Mouse (Mus musculus): ENCODE results near the gene Tnxb.

The Tnxb gene

DNA sequence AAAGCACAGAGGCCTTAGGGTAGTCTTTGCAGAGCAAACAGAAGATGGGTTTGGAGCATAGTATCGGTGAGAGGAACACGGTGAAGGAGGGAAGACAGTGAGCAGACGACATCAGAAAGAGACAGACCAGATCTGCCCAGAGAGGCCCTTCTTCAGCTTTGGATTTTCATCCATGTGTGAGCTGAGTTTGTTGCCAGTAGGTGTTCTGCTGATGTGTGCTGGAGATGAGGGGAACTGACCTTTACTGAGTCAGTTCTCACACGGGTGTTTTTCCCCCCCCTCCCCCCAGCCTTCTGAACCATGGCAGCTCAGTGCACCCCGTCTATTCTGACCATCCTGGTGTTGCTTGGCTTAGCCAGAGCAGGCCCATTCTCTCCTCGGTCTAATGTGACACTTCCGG, at the start of gene Tnxb:
Gene Tnxb, plus strand, starts transcription at position 301 of the 400 bp plus-strand sequence.
- DNase-seq, result no peak

DNA sequence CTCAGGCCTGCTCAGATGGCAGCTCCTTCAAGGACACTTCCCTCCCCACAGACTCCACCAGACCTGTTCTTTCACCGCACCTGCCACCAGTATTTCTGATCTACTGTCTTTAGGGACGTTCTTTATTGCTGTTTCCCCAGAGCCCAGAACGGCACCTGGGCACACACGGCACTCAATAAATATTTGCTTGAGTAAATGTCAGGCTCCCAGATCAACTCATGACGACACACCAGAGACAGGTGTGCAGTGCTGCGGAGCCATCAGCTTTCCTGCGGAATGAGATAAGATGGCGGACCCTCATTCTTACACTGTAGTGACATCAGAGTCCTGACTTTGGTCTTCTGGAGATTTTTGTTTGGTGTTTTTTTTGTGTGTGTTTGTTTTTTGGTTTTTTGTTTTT, 49.3 kb upstream of the Tnxb start:
- DNase-seq, result no peak

DNA sequence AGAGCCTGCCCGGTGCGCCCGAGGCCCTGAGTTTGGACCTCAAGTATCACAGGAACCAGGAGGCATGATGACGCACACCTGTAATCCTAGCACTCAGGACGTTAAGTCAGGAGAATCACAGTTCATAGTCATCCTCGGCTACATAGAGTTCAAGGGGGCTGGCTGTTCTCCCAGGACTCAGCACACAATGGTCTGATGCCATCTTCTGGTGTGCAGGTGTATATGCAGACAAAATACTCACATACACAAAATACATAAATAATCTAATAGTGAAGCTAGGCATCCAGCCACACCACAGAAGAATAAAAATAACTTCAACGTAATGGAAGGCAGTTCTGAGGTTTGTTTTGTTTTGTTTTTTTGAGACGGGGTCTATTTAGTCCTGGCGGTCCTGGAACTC, 47.2 kb upstream of the Tnxb start:
- DNase-seq, result no peak

DNA sequence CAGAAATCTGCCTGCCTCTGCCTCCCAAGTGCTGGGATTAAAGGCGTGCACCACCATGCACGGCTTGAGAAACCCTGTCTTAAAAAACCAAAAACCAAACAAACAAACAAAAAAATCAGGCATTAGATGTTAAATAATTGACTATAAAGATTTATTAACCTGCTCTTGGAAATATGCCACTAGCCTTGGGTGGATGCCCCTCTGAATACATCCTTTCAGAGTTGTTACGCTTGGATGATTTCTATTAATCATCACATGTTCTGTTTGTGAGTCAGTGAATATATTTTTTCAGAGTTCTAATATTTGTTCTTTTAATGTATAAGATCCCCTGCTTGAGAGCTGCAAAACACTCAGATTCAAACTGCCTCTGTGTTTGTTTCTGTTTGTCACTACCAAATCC, 45.4 kb upstream of the Tnxb start:
- no peak for DNase-seq

DNA sequence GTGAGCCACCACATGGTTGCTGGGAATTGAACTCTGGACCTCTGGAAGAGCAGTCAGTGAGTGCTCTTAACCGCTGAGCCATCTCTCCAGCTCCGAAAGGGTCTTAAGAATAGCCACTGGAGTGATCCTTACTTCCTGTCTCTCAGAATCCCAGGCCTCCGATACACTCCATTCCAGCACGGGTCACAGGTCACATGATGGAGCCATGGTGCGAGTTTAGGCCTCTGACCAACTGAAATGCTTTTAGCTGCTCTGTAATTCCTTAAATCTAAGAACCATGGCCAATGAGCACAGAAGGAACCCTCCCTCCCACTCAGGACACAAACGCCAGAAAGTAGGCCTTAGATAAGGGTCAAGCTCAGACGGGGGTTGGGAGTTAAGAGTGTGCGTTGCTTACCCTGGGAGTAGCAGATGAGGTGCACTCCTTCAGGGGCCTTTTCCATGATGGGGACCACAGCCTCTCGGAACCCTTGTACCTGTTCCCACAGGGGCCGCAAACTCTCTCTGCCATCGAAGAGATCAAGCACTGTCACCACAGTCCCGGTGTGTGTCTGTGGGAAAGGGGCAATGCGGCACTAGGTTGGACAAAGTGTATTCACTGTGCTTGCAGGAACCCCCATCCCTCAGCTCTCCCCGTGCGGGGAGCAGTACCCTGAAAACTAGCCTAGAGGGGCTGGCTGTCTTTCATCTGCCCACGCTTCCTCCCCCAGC, 44.1 kb upstream of the Tnxb start:
- DNase-seq, result no peak

DNA sequence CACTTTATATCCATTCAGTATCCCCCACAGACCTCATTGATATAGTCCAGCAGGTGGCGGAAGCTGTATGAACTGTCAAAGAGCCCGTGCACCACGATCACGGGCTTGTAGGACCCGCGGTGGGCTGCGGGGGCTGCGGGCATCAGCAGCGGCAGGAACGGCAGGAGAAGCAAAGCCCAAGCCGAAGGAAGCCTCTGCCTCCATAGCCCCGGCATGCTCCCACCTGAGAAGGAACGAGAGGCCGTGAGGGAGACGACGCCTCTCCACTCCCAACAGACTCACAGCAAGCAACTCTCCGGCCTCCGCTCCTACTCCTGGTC, 43.6 kb upstream of the Tnxb start:
- peak; percentile 58 for DNase-seq

DNA sequence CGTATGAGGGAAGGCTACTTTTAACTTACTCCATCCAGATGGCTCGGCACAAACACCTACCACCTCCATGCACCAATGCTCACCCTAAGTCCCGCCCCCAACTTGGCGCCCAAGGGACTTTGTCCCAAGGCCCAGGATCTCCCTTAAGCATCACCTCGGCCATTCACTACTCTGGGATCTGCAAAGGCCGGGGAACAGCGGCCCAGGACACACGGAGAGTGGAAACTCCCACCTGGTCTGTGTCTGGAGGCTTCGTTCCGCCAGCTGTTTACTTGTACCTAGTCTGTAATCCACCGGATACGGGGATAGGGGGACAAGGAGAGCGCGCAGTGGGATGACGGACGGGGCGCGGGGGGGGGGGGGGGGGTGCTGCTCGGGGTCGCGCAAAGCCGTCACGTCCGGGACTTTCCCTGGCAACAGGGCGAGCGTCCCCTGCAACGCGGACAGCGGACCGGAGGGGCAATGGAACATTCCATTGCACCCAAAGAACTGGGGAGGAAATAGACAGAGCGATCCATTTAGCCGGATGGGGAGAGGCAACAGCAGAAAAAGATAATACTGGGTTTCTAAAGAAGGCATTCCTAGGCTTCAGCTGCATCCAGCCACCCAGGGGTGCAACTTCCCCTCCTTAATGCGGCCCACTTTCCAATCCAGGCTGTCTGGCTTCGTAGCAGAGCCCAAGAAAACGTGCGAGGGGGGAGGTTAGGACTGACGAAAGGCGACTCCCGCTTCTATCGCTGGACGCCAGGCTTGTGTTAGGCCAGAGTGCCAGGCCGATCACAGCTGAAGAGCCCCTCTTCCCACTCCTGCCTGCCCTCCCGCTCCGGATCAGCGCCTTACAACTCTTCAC, 43.0 kb upstream of the Tnxb start:
- DNase-seq, result peak; percentile 89

DNA sequence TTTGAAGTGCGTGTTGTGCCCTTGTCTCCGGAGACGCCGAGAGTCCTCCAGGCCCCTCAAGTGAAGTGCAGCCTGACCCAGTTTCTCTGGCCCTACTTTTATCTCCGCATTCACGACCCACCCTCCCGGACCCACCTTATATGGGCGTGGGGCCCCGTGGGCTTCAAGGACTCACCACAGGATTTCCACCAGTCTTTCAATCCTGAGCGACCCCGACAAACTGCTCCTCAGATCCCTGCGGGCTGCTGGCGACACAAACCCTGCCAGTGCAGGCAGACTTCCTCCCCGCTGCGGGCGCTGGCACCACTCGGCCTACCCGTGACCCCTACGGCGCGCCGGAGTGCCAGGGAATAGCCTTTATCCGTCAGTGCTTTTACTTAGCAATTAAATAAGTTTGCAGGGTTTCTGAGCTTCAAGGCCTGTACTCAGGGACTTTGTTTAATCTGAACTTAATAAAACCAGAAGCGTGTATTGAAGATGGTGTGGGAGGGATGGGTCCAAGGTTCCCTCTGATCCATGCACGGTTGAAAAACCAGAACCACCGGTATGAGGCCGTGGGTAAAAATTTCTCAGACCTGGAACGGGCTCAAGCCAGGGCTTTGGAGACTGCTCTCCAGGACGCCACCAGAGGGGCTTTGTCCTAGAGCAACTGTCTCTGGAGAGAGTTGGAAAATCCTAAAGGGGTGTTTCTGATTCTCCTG, 42.2 kb upstream of the Tnxb start, which contains the start of gene Ppt2:
Gene Ppt2, minus strand, starts transcription at position 568 of the 701 bp plus-strand sequence.
- DNase-seq, result peak; percentile 73

DNA sequence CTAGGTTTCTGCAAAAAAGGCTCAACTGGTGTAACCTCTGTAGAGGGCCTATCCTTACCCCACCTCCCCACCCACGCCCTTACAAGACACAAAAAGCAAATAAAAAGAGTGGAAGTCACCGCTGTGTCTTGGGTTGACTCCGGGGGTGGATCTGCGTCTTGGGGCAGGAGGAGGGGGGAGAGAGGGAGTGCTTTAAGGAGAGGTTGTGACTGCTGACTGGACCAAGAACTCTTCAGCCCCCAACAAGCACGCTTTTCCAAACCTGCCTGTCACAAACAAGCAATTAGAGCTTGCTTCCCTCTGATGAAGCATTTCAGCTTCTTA, 41.7 kb upstream of the Tnxb start:
- no peak for DNase-seq

DNA sequence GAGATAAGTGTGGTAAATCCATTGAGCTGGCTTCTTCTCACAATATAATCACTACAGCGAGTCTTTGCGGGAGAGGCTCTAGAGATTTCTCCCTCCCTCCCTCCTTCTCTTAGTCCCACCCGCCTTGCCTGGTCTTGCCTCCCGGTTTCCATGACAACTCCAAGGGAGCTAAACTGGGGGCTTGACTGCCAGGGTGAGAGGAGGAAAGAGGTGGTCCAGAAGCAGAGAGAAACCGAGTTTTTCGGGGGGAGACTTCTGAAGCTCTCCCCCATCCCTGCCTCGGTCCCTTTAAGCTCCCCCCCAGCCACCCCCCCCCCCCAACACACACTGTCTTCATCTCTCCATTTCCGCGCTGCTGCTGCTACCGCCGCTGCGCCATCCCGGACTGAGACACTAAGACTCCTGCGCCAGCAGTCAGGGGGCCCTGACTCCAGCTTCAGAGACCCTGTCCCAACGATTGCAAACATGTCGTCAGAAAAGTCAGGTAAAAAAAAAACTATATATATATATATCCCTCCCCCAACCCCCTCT, 41.0 kb upstream of the Tnxb start, which contains the start of gene Prrt1:
Gene Prrt1, plus strand, starts transcription at position 313 of the 531 bp plus-strand sequence.
- DNase-seq, result no peak

DNA sequence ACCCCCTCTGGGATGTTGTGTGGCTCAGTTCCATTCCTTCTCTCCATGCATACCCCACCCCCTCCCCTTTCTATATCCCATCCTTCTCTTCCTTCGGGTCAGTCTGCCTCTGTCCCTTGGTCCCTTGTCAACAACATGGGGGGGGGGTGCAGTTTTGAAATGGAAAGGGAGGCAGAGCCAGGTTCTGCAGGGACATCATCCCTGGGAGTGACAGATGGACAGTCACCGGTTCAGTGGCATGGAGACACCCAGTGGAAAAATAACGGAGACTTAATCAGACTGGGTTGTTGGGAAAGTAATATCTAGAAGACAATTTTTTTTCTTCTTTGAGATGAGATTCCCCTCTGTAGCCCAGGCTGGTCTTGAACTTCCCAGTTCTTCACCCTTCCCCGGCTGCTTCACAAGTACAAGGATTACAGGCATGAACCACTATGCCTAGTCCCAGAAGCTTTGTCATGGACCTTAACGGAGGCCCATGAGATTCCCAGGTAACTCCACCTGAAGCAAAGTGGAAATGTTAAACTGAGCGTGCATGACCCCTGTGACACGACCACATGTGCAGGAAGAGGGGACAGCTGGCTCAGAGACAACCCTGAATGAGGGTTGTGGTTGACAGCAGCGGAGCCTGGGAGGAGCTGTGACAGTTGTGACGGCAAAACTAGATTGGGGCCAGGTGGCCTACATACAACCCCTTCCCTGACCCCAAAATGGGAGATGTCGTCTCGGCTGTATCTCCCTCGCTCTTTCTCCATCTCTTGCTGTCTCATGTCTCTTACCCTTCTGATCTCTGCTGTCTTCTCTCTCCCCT, 40.3 kb upstream of the Tnxb start:
- DNase-seq, result no peak

DNA sequence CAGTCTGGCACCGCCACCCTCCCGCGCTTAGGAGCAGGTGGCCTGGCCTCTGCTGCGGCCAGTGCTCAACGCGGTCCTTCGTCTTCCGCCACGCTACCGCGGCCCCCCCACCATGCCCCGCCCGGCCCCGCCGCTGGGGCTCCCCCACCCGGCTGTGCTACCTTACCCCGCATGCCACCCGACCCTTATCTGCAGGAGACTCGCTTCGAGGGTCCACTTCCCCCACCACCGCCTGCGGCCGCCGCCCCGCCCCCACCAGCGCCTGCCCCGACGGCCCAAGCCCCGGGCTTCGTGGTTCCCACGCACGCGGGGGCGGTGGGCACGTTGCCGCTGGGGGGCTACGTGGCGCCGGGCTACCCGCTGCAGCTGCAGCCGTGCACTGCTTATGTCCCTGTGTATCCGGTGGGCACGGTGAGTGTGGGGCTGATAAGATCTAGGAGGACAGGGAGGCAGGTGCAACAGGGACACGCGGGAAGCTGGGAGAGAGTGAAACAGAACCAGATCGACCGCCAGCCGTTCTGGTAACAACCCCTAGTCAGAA, 39.5 kb upstream of the Tnxb start:
- no peak for DNase-seq

DNA sequence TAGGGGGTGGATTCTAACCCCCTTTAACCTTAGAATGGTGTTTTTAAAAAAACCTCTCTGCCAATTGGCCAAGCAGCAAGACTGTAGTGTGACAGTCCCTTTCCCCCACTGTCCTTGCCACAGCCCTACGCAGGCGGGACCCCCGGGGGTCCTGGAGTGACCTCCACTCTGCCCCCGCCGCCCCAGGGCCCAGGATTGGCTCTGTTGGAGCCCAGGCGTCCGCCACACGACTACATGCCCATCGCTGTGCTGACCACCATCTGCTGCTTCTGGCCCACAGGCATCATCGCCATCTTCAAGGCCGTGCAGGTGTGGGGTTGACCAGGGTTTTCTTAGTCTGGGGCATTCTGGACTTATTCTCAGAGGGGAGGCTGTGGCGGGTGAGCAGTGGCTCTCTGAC, 38.7 kb upstream of the Tnxb start:
- DNase-seq, result no peak

DNA sequence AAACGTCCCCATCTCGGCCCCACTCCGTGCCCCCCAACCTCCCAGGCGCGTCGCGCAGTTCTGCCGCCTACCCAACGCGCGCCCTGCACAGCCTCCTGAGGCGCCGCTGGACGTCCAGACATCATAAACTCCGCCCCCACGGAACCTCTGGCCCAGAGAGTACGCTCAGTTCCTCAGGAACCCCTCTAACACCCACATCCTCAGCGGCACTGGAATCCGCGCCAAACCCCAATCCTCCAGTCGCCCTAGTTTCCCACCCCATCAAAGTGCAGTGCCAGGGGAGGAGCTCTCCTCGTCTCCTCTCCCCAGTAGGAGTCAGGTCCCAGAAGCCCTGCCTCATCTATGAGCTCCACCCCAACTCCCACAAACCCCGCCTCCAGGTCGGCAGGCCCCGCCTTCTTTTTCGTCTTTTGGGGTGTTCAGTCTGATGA, 38.1 kb upstream of the Tnxb start:
- peak; percentile 88 for DNase-seq

DNA sequence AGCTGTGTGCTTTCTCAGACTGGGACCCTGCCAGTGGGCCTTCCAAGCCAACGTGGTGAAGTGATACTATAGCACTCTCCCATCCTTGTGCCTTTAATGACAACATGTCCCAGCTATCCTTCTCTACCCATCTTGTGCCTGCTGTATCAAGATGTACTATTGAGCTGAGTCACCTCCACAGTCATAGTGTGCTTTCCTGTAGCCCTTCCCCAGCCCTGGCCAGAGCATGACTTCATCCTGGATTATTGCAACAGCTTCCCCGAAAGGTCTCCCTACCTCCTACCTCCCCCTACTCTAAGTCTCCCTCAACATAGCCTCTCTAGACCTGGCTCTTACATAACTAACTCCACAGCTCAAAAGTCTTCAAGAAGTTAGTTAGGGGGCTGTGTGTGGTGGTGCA, 34.7 kb upstream of the Tnxb start:
- no peak for DNase-seq

DNA sequence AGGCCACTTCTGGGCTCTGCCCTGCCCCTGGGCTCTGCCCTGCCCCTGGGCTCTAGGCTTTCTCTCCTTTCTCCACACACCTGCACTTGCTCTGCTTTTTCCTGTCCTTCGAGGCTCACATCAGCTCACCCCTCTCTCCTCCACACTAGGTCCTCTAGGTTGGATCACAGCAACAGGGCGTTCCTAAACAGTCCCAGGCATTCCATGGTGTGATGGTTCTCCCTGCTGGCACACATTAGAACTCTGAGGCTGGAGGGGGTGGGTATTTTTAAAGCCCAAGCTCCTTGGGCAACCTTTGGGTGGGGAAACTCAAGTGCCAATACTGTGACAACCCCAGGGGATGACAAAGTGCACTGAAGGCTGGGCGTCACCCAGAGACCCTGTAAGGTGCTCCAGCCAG, 32.9 kb upstream of the Tnxb start:
- DNase-seq, result no peak

DNA sequence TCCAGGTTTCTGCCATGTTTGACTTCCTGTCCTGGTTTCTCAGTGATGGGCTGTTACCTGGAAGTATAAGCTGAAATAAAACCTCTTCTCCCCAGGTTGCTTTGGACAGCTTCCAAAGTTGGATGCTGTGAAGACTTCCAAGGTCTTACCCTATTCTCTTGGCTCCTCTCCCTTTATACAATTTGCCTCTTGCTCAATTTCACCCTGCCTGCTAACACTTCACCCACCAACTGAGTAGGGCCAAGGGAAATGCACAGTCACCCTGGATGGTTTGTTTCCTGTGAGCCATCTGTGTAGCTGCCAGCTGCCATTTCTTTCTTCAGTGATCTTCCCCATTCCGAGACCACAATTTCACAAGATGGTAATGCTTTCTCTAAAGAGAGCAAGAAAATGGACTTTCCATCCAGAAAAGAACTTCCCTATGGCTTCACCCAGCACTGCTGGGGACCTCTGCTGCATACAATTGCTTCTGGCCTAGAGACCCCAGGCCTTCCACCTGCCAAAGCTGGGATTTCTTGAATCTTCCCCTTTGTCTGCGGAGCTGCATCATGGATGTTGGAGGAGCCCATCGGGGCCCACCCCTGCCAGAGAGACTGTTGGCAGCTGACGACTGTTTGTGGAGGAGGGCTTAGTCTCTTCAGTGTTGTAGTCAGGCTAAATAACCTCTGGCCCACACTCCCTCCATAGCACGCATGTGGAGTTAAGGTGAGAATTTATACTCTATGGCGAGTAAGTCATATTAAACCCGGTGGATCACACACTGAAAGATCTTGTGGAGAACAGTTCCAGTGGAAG, 30.7 kb upstream of the Tnxb start:
- no peak for DNase-seq

DNA sequence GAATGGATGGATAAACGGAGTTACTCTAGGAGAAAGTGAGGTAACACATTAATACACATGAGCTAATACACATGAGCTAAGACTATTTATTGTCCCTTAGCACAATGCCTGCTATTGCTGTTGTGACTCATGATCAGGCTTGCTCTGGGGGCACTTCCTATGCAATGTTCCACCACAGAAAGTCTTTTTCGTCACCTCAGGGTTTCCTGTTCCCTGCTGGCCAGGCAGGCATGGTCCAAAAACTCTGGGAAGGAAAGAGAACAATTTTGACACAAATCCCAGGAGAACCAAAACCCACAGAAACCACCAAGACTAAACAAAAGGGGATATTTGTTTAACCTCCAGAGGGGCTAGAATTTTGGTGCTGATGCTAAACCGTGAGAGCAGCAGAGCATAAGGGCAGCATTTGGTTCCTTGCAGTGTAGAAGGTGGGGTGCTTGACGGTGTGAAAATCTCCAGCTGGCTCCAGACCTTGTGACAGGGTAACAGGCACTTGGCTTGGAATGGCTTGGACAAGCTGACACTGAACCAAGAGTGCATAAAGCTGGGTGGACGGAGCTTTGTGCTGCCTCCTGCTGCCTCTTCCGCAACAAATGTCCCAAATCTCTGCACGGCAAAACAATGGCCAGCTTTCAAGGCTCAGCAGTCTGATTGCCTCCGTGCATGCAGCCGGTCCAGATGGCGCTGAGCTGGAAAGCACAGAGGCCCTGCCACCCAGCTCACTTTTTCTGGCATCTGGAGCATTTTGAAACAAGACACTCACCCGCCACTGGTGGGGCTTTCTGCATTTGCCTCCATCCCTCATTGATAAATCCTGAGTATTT, 29.3 kb upstream of the Tnxb start:
- no peak for DNase-seq

DNA sequence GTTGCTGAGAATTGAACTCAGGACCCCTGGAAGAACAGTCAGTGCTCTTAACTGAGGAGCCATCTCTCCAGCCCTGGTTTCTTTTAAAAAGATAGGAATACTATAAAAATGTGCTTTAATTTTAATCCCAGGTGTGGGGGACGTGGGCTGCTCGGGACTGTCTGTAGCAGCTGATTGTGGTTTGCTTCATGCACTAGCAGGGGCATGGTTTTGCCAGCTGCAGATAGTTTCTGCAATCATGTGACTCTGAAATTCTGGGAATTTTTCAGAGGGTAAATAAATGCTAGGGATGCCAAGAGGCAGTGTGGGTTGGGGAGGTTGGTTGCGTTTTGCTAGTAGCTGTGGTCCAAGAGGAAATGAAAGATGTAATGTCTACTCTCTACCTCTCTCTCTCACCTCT, 28.4 kb upstream of the Tnxb start:
- no peak for DNase-seq

DNA sequence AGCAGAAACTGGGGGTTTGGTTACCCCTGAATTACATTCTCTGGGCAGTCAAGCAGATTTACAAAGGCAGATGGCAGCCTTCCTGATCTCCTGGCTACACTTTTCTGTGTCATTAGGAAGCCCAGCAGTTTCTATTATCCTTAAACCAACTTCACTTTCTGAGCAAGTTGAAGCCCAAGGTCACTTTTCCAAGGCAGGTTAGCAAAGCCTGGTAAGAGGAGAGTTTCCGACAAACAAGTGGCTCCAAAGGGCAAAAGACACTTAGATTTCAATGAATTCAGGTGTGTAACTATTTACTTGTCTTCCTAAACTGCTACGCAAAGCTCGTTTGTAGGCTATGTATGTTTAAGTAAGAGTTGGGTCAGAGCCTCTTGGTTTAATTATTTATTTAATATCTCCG, 27.0 kb upstream of the Tnxb start:
- DNase-seq, result no peak

DNA sequence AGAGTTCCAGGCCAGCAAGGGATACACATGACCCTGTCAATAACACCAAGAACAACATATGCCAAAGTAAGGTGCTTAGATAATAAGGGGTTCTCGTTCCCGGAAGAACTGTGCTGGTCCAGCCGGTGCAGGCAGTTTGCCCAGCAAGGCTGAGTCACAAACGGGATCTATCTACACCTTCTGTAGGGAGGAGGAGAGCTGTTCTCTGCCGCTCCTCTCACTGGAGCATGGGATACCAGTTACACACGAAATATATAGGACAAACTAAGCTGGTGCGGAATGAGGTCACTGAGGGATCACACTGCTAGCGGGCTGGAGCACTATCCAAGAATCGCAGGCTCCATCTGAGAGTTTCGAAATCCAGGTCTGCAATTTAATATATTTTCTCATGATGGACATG, 26.4 kb upstream of the Tnxb start:
- DNase-seq, result no peak
